Mouse (Mus musculus): Measurements from ENCODE around the gene C3. TPM values are rescaled to one million over a fixed set of nuclear protein-coding genes. Genes with fewer than 3 reads are reported as not detected.

C3 gene
- polyA plus RNA-seq (2015; fragmentation: Nextera tagmentation; extraction: Ambion mirVana) = 3.2 and 8.4 TPM in 2 replicates

GRCm38 (mm10) chr17:57228014-57228413 lies at the start of gene C3:
C3 (minus strand) TSS chr17:57228136.
- Histone ChIP-seq H3K9ac (ENCODE audit: low read length) (no peak within 1 kb of the TSS), H3K4me1 (replicated peaks; ENCODE audit: control insufficient read depth, insufficient read depth, low read length) (peaks cover 11% of the 10 kb centered on the region; the same call in 1 of the 2 replicates), H3K4me3 (ENCODE audit: low read length) (no peak within 1 kb of the TSS), H3K36me3 (ENCODE audit: control insufficient read depth, insufficient read depth, low read length) (no peaks in the 10 kb centered on the region), H3K4me2 (ENCODE audit: low read depth, low read length) (no peak within 1 kb of the TSS), H3K27me3 (ENCODE audit: control insufficient read depth, insufficient read depth, low read depth, low read length) (no peaks in the 10 kb centered on the region), H3K27ac (ENCODE audit: low read length) (no peak within 1 kb of the TSS), H3K9me3 (ENCODE audit: control insufficient read depth, low read length) (no peaks in the 10 kb centered on the region)
- 80% methylated on average over 3 of the region's 3 CpGs for WGBS
- ATAC-seq (ENCODE audit: low read depth) = no peak

- H3K4me1 ChIP-seq (replicated peaks; ENCODE audit: control insufficient read depth, insufficient read depth, low read length) = peaks cover 5% of the 10 kb centered on the region; the same call in 1 of the 2 replicates
- H3K36me3 ChIP-seq (ENCODE audit: control insufficient read depth, insufficient read depth, low read length) = no peaks in the 10 kb centered on the region
- H3K4me2 ChIP-seq (ENCODE audit: low read depth, low read length) = peak overlapping the region; percentile 69
- under 1% methylated on average over 20 of the region's 20 CpGs for WGBS
- H3K27me3 ChIP-seq (ENCODE audit: control insufficient read depth, insufficient read depth, low read depth, low read length) = no peaks in the 10 kb centered on the region
- H3K9me3 ChIP-seq (ENCODE audit: control insufficient read depth, low read length) = no peaks in the 10 kb centered on the region
- ATAC-seq (ENCODE audit: low read depth) = peak; percentile 67
- no peak overlapping the region for H3K27ac ChIP-seq (ENCODE audit: low read length)
- H3K4me3 ChIP-seq (ENCODE audit: low read length) = peak overlapping the region; percentile 65
- peak overlapping the region; percentile 54; the same call in 1 of the 2 replicates for H3K9ac ChIP-seq (ENCODE audit: low read length)
Observed at GRCm38 (mm10) chr17:57276634-57277121, 48.7 kb upstream of the C3 start.

- Histone ChIP-seq H3K27ac (ENCODE audit: low read length) (0 out of 2 replicates have a peak overlapping the region, but pooled peaks have one; percentile 3), H3K9me3 (ENCODE audit: control insufficient read depth, low read length) (no peaks in the 10 kb centered on the region), H3K9ac (ENCODE audit: low read length) (peak overlapping the region; percentile 53), H3K27me3 (ENCODE audit: control insufficient read depth, insufficient read depth, low read depth, low read length) (no peaks in the 10 kb centered on the region), H3K4me1 (replicated peaks; ENCODE audit: control insufficient read depth, insufficient read depth, low read length) (peaks cover 5% of the 10 kb centered on the region; the same call in 1 of the 2 replicates), H3K36me3 (ENCODE audit: control insufficient read depth, insufficient read depth, low read length) (no peaks in the 10 kb centered on the region), H3K4me3 (ENCODE audit: low read length) (peak overlapping the region; percentile 65), H3K4me2 (ENCODE audit: low read depth, low read length) (peak overlapping the region; percentile 69)
- 3% methylated on average over 13 of the region's 13 CpGs for WGBS
- peak; percentile 4; the same call in 1 of the 2 replicates for ATAC-seq (ENCODE audit: low read depth)
Observed at GRCm38 (mm10) chr17:57275997-57276351, 48.0 kb upstream of the C3 start.

- H3K27me3 ChIP-seq (ENCODE audit: control insufficient read depth, insufficient read depth, low read depth, low read length) = no peaks in the 10 kb centered on the region
- peak; percentile 90 for ATAC-seq (ENCODE audit: low read depth)
- H3K9ac ChIP-seq (ENCODE audit: low read length) = peak overlapping the region; percentile 71
- H3K4me1 ChIP-seq (replicated peaks; ENCODE audit: control insufficient read depth, insufficient read depth, low read length) = peaks cover 5% of the 10 kb centered on the region; the same call in 1 of the 2 replicates
- under 1% methylated on average over 46 of the region's 53 CpGs for WGBS
- H3K27ac ChIP-seq (ENCODE audit: low read length) = peak overlapping the region; percentile 60
- peak overlapping the region; percentile 69 for H3K4me2 ChIP-seq (ENCODE audit: low read depth, low read length)
- no peaks in the 10 kb centered on the region for H3K36me3 ChIP-seq (ENCODE audit: control insufficient read depth, insufficient read depth, low read length)
- peak overlapping the region; percentile 65 for H3K4me3 ChIP-seq (ENCODE audit: low read length)
- no peaks in the 10 kb centered on the region for H3K9me3 ChIP-seq (ENCODE audit: control insufficient read depth, low read length)
Observed at GRCm38 (mm10) chr17:57275111-57275996, 47.4 kb upstream of the C3 start.

- H3K4me1 ChIP-seq (replicated peaks; ENCODE audit: control insufficient read depth, insufficient read depth, low read length) = peaks cover 5% of the 10 kb centered on the region; the same call in 1 of the 2 replicates
- no peak for ATAC-seq (ENCODE audit: low read depth)
- 3% methylated on average over 15 of the region's 15 CpGs for WGBS
- peak overlapping the region; percentile 69 for H3K4me2 ChIP-seq (ENCODE audit: low read depth, low read length)
- peak overlapping the region; percentile 60; the same call in 1 of the 2 replicates for H3K27ac ChIP-seq (ENCODE audit: low read length)
- no peaks in the 10 kb centered on the region for H3K9me3 ChIP-seq (ENCODE audit: control insufficient read depth, low read length)
- peak overlapping the region; percentile 71 for H3K9ac ChIP-seq (ENCODE audit: low read length)
- no peaks in the 10 kb centered on the region for H3K27me3 ChIP-seq (ENCODE audit: control insufficient read depth, insufficient read depth, low read depth, low read length)
- peak overlapping the region; percentile 65 for H3K4me3 ChIP-seq (ENCODE audit: low read length)
- no peaks in the 10 kb centered on the region for H3K36me3 ChIP-seq (ENCODE audit: control insufficient read depth, insufficient read depth, low read length)
Observed at GRCm38 (mm10) chr17:57274686-57275085, 46.8 kb upstream of the C3 start.

- Histone ChIP-seq H3K4me2 (ENCODE audit: low read depth, low read length) (no peak overlapping the region), H3K27ac (ENCODE audit: low read length) (no peak overlapping the region), H3K27me3 (ENCODE audit: control insufficient read depth, insufficient read depth, low read depth, low read length) (no peaks in the 10 kb centered on the region), H3K4me1 (replicated peaks; ENCODE audit: control insufficient read depth, insufficient read depth, low read length) (peaks cover 5% of the 10 kb centered on the region; the same call in 1 of the 2 replicates), H3K36me3 (ENCODE audit: control insufficient read depth, insufficient read depth, low read length) (no peaks in the 10 kb centered on the region), H3K9me3 (ENCODE audit: control insufficient read depth, low read length) (no peaks in the 10 kb centered on the region), H3K4me3 (ENCODE audit: low read length) (no peak overlapping the region), H3K9ac (ENCODE audit: low read length) (no peak overlapping the region)
- no peak for ATAC-seq (ENCODE audit: low read depth)
- WGBS = 32% methylated on average over 4 of the region's 7 CpGs
Observed at GRCm38 (mm10) chr17:57273846-57274245, 45.9 kb upstream of the C3 start.

GRCm38 (mm10) chr17:57271301-57271700 lies 43.4 kb upstream of the C3 start:
- H3K27me3 ChIP-seq (ENCODE audit: control insufficient read depth, insufficient read depth, low read depth, low read length) = no peaks in the 10 kb centered on the region

GRCm38 (mm10) chr17:57267556-57268126 lies 39.7 kb upstream of the C3 start:
- H3K9ac ChIP-seq (ENCODE audit: low read length) = no peak overlapping the region
- H3K9me3 ChIP-seq (ENCODE audit: control insufficient read depth, low read length) = no peaks in the 10 kb centered on the region
- peaks cover 5% of the 10 kb centered on the region; the same call in 1 of the 2 replicates for H3K4me1 ChIP-seq (replicated peaks; ENCODE audit: control insufficient read depth, insufficient read depth, low read length)
- no peak overlapping the region for H3K27ac ChIP-seq (ENCODE audit: low read length)
- WGBS = 84% methylated on average over 6 of the region's 6 CpGs
- no peak overlapping the region for H3K4me3 ChIP-seq (ENCODE audit: low read length)
- no peak overlapping the region for H3K4me2 ChIP-seq (ENCODE audit: low read depth, low read length)
- peaks cover 9% of the 10 kb centered on the region for H3K36me3 ChIP-seq (ENCODE audit: control insufficient read depth, insufficient read depth, low read length)
- no peak for ATAC-seq (ENCODE audit: low read depth)
- no peaks in the 10 kb centered on the region for H3K27me3 ChIP-seq (ENCODE audit: control insufficient read depth, insufficient read depth, low read depth, low read length)

More at GRCm38 (mm10) chr17:57271301-57271700, 43.4 kb upstream of the C3 start:
- H3K9me3 ChIP-seq (ENCODE audit: control insufficient read depth, low read length) = no peaks in the 10 kb centered on the region
- H3K27ac ChIP-seq (ENCODE audit: low read length) = no peak overlapping the region
- H3K4me3 ChIP-seq (ENCODE audit: low read length) = no peak overlapping the region
- H3K4me1 ChIP-seq (replicated peaks; ENCODE audit: control insufficient read depth, insufficient read depth, low read length) = peaks cover 5% of the 10 kb centered on the region; the same call in 1 of the 2 replicates
- H3K36me3 ChIP-seq (ENCODE audit: control insufficient read depth, insufficient read depth, low read length) = no peaks in the 10 kb centered on the region
- WGBS = 53% methylated on average over 9 of the region's 9 CpGs
- H3K9ac ChIP-seq (ENCODE audit: low read length) = no peak overlapping the region
- ATAC-seq (ENCODE audit: low read depth) = no peak
- H3K4me2 ChIP-seq (ENCODE audit: low read depth, low read length) = no peak overlapping the region

Measured in lung, embryonic 16.5 days (tissue).